Mouse (Mus musculus): Measurements from ENCODE around the gene Ccdc69. TPM values are rescaled to one million over a fixed set of nuclear protein-coding genes. Genes with fewer than 3 reads are reported as not detected.

Ccdc69 gene
- polyA plus RNA-seq, 1 experiment from 2014 or later = 3.0 TPM

DNA sequence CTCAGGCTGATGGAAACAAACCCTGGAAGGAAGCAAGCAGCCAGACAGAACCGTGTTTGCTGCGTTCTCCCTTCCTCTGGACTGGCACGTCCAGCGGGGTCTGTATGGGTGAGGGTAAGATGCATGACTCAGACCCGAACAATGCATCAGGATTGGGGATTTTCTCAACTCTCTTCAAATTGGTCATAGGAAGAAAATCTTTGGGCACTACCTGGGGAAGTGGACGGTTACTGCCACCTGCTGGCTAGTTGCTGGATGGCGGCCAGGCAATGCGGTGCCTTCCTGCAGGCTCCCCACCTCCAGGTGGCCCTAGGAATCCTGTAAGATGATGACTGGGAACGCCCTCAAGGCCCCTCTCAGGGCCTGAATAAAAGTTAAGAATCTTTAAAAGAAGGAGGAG lies 38.3 kb downstream of the Ccdc69 start:
- H3K36me3 ChIP-seq (ENCODE audit: control insufficient read depth, insufficient read depth, low read length) = no peaks in the 10 kb centered on the region
- no peak overlapping the region for H3K27ac ChIP-seq (ENCODE audit: low read depth)
- ATAC-seq (replicated peaks; ENCODE audit: low FRiP score, low TSS enrichment, low read depth) (no peak; the same call in 1 of the 2 replicates), DNase-seq (ENCODE audit: low spot score) (peak; percentile 93)
- H3K9ac ChIP-seq (ENCODE audit: low read length) = no peak overlapping the region
- H3K9me3 ChIP-seq (ENCODE audit: control insufficient read depth, low read length) = no peaks in the 10 kb centered on the region
- H3K4me2 ChIP-seq (ENCODE audit: low read length) = no peak overlapping the region
- H3K4me1 ChIP-seq (replicated peaks; ENCODE audit: control insufficient read depth, insufficient read depth, low read length) = no peaks in the 10 kb centered on the region
- 4% methylated on average over 9 of the region's 9 CpGs for WGBS
- no peak overlapping the region for H3K4me3 ChIP-seq (ENCODE audit: low read depth, low read length)
- no peaks in the 10 kb centered on the region for H3K27me3 ChIP-seq (replicated peaks; ENCODE audit: control insufficient read depth, insufficient read depth, low read length)

DNA sequence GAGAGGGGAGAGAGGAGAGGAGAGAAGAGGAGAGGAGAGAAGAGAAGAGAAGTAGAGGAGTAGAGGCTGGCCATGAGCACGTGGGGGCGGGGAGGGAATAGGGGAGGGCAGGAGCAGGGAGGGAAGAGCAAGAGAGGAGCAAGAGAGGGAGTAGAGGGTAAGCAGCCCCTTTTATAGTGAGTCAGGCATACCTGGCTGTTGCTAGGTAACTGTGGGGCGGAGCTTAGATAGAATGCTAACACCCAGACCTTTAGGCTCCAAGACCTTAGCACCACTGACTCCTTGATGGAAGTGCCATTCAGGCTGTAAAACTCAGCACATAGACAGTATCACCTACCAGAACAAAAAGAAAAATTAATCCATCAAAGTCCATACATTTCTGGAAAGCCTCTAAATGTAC lies 41.3 kb downstream of the Ccdc69 start:
- ATAC-seq (replicated peaks; ENCODE audit: low FRiP score, low TSS enrichment, low read depth) = no peak

GRCm38 (mm10) chr11:55033040-55033660 lies 44.8 kb downstream of the Ccdc69 start, which contains the start of gene Anxa6:
Gene Anxa6, minus strand, starts transcription at chr11:55033445.
- WGBS = under 1% methylated on average over 41 of the region's 41 CpGs
- H3K4me2 ChIP-seq (ENCODE audit: low read length) = peak within 1 kb of the TSS; percentile 66

More for the DNA sequence above, 41.3 kb downstream of the Ccdc69 start:
- H3K4me1 ChIP-seq (replicated peaks; ENCODE audit: control insufficient read depth, insufficient read depth, low read length) = peaks cover 9% of the 10 kb centered on the region
- H3K4me3 ChIP-seq (ENCODE audit: low read depth, low read length) = no peak overlapping the region
- no peaks in the 10 kb centered on the region for H3K9me3 ChIP-seq (ENCODE audit: control insufficient read depth, low read length)
- no peaks in the 10 kb centered on the region for H3K36me3 ChIP-seq (ENCODE audit: control insufficient read depth, insufficient read depth, low read length)
- no peak overlapping the region for H3K9ac ChIP-seq (ENCODE audit: low read length)
- no peak overlapping the region for H3K4me2 ChIP-seq (ENCODE audit: low read length)
- no peak overlapping the region for H3K27ac ChIP-seq (ENCODE audit: low read depth)
- no peaks in the 10 kb centered on the region for H3K27me3 ChIP-seq (replicated peaks; ENCODE audit: control insufficient read depth, insufficient read depth, low read length)
- DNase-seq (ENCODE audit: low spot score) = no peak
- WGBS = 36% methylated on average over 3 of the region's 3 CpGs

GRCm38 (mm10) chr11:55032286-55032685 lies 45.6 kb downstream of the Ccdc69 start:
- DNase-seq (ENCODE audit: low spot score) (peak; percentile 64), ATAC-seq (replicated peaks; ENCODE audit: low FRiP score, low TSS enrichment, low read depth) (no peak)
- peak overlapping the region; percentile 70 for H3K9ac ChIP-seq (ENCODE audit: low read length)
- H3K9me3 ChIP-seq (ENCODE audit: control insufficient read depth, low read length) = no peaks in the 10 kb centered on the region
- peak overlapping the region; percentile 89 for H3K4me3 ChIP-seq (ENCODE audit: low read depth, low read length)
- peak overlapping the region; percentile 90 for H3K27ac ChIP-seq (ENCODE audit: low read depth)
- H3K4me2 ChIP-seq (ENCODE audit: low read length) = peak overlapping the region; percentile 66
- H3K36me3 ChIP-seq (ENCODE audit: control insufficient read depth, insufficient read depth, low read length) = no peaks in the 10 kb centered on the region; the same call in 1 of the 2 replicates
- H3K4me1 ChIP-seq (replicated peaks; ENCODE audit: control insufficient read depth, insufficient read depth, low read length) = peaks cover 50% of the 10 kb centered on the region
- H3K27me3 ChIP-seq (replicated peaks; ENCODE audit: control insufficient read depth, insufficient read depth, low read length) = no peaks in the 10 kb centered on the region
- 6% methylated on average over 5 of the region's 5 CpGs for WGBS

More at GRCm38 (mm10) chr11:55033040-55033660, 44.8 kb downstream of the Ccdc69 start, which contains the start of gene Anxa6:
- Histone ChIP-seq H3K4me1 (replicated peaks; ENCODE audit: control insufficient read depth, insufficient read depth, low read length) (peaks cover 41% of the 10 kb centered on the region), H3K27me3 (replicated peaks; ENCODE audit: control insufficient read depth, insufficient read depth, low read length) (no peaks in the 10 kb centered on the region), H3K27ac (ENCODE audit: low read depth) (peak within 1 kb of the TSS; percentile 90), H3K9ac (ENCODE audit: low read length) (peak within 1 kb of the TSS; percentile 70), H3K4me3 (ENCODE audit: low read depth, low read length) (peak within 1 kb of the TSS; percentile 89), H3K9me3 (ENCODE audit: control insufficient read depth, low read length) (no peaks in the 10 kb centered on the region), H3K36me3 (ENCODE audit: control insufficient read depth, insufficient read depth, low read length) (no peaks in the 10 kb centered on the region; the same call in 1 of the 2 replicates)
- peak; percentile 83 for DNase-seq (ENCODE audit: low spot score)
- ATAC-seq (replicated peaks; ENCODE audit: low FRiP score, low TSS enrichment, low read depth) = peak; percentile 94

- H3K9ac ChIP-seq (ENCODE audit: low read length) = peak overlapping the region; percentile 70
- H3K4me3 ChIP-seq (ENCODE audit: low read depth, low read length) = peak overlapping the region; percentile 89
- peak overlapping the region; percentile 90 for H3K27ac ChIP-seq (ENCODE audit: low read depth)
- no peaks in the 10 kb centered on the region for H3K9me3 ChIP-seq (ENCODE audit: control insufficient read depth, low read length)
- peaks cover 53% of the 10 kb centered on the region for H3K4me1 ChIP-seq (replicated peaks; ENCODE audit: control insufficient read depth, insufficient read depth, low read length)
- H3K27me3 ChIP-seq (replicated peaks; ENCODE audit: control insufficient read depth, insufficient read depth, low read length) = no peaks in the 10 kb centered on the region
- peak; percentile 61 for DNase-seq (ENCODE audit: low spot score)
- no peak for ATAC-seq (replicated peaks; ENCODE audit: low FRiP score, low TSS enrichment, low read depth)
- no peaks in the 10 kb centered on the region; the same call in 1 of the 2 replicates for H3K36me3 ChIP-seq (ENCODE audit: control insufficient read depth, insufficient read depth, low read length)
- WGBS = 7% methylated on average over 2 of the region's 4 CpGs
- peak overlapping the region; percentile 66 for H3K4me2 ChIP-seq (ENCODE audit: low read length)
These were observed 46.0 kb downstream of the Ccdc69 start for GRCm38 (mm10) chr11:55031991-55032280.

DNA sequence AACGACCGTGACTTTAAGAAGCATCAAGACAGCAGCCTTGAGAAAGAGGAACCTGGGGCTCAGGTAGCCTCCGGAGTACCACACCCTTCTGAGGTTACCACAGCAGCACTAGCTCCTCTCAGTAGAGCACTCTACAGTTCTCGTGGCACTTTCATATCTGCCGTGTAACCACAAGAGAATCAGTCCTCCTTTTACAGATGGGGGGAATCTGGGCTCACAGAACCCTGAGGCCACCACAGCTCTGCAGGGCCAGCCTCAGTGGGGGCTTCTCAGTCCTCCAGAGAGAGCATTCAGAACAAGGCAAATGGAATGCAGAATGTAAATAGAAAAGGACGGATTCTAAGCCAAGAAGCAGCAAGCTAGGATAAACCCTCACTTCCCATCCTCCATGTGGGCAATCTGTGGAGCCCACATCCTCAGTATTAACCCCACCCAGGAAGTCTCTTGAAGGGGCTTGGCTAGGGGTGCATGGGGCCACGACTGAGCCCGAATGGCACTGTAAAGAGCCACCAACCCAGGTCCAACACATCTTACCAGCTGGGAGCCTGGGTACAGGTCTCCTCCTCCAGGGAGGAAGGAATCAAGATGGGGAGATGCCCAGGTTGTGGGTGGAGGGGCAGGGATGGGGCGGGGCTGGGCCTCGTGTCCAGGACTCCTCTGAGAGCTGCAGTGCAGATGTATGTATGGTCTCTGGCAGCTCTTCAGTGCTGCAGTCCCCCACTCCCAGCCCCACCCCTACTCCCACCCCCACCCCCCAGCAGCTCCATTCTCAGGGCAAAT lies 46.5 kb downstream of the Ccdc69 start:
- WGBS = 32% methylated on average over 10 of the region's 10 CpGs
- Histone ChIP-seq H3K4me1 (replicated peaks; ENCODE audit: control insufficient read depth, insufficient read depth, low read length) (peaks cover 58% of the 10 kb centered on the region), H3K4me2 (ENCODE audit: low read length) (peak overlapping the region; percentile 66), H3K27ac (ENCODE audit: low read depth) (peak overlapping the region; percentile 90), H3K4me3 (ENCODE audit: low read depth, low read length) (peak overlapping the region; percentile 89), H3K9me3 (ENCODE audit: control insufficient read depth, low read length) (no peaks in the 10 kb centered on the region), H3K36me3 (ENCODE audit: control insufficient read depth, insufficient read depth, low read length) (peaks cover 2% of the 10 kb centered on the region), H3K9ac (ENCODE audit: low read length) (peak overlapping the region; percentile 70), H3K27me3 (replicated peaks; ENCODE audit: control insufficient read depth, insufficient read depth, low read length) (no peaks in the 10 kb centered on the region)
- no peak; the same call in 1 of the 2 replicates for ATAC-seq (replicated peaks; ENCODE audit: low FRiP score, low TSS enrichment, low read depth)
- no peak for DNase-seq (ENCODE audit: low spot score)

DNA sequence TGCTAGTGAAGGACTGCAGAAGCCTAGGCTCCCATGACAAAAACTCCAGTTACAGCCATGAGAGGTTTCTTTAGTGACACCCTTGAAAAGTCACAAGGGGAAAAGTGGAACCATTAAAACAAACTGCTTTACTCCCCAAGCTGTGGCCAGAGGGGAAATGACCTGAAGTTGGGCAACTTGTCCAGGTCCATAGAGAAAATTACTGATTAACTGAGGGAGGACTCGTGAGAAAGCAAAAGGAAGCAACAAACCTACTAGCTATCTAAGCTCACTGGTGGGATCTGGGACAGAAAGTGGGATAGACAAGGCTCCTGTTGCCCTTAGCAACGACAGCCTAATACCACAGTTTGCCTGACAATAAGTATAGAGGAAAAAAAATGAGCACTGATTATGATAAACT lies 49.4 kb downstream of the Ccdc69 start:
- Histone ChIP-seq H3K9ac (ENCODE audit: low read length) (no peak overlapping the region), H3K4me1 (replicated peaks; ENCODE audit: control insufficient read depth, insufficient read depth, low read length) (peaks cover 80% of the 10 kb centered on the region), H3K4me2 (ENCODE audit: low read length) (no peak overlapping the region), H3K4me3 (ENCODE audit: low read depth, low read length) (no peak overlapping the region), H3K36me3 (ENCODE audit: control insufficient read depth, insufficient read depth, low read length) (peaks cover 14% of the 10 kb centered on the region), H3K27ac (ENCODE audit: low read depth) (no peak overlapping the region), H3K9me3 (ENCODE audit: control insufficient read depth, low read length) (no peaks in the 10 kb centered on the region), H3K27me3 (replicated peaks; ENCODE audit: control insufficient read depth, insufficient read depth, low read length) (no peaks in the 10 kb centered on the region)
- DNase-seq (ENCODE audit: low spot score) (no peak), ATAC-seq (replicated peaks; ENCODE audit: low FRiP score, low TSS enrichment, low read depth) (no peak)
- WGBS = 64% methylated on average over 2 of the region's 2 CpGs

- WGBS = 71% methylated on average over 2 of the region's 2 CpGs
- DNase-seq (ENCODE audit: low spot score) = no peak
- Histone ChIP-seq H3K4me3 (ENCODE audit: low read depth, low read length) (no peak overlapping the region), H3K4me2 (ENCODE audit: low read length) (peak overlapping the region; percentile 1; the same call in 1 of the 2 replicates), H3K27ac (ENCODE audit: low read depth) (peak overlapping the region; percentile 69), H3K9ac (ENCODE audit: low read length) (no peak overlapping the region), H3K27me3 (replicated peaks; ENCODE audit: control insufficient read depth, insufficient read depth, low read length) (no peaks in the 10 kb centered on the region), H3K9me3 (ENCODE audit: control insufficient read depth, low read length) (no peaks in the 10 kb centered on the region), H3K4me1 (replicated peaks; ENCODE audit: control insufficient read depth, insufficient read depth, low read length) (peaks cover 90% of the 10 kb centered on the region), H3K36me3 (ENCODE audit: control insufficient read depth, insufficient read depth, low read length) (peaks cover 14% of the 10 kb centered on the region)
- ATAC-seq (replicated peaks; ENCODE audit: low FRiP score, low TSS enrichment, low read depth) = no peak
These were observed 50.6 kb downstream of the Ccdc69 start for GRCm38 (mm10) chr11:55027204-55027855.
